Mouse (Mus musculus) lung, adult 2 months (tissue): ENCODE measurements around the gene Ptbp3. TPM values are rescaled to one million over a fixed set of nuclear protein-coding genes. Genes with fewer than 3 reads are reported as not detected.
"Not testable (repeated sequence)": the region's sequence is repeated elsewhere in the genome, so short reads cannot be mapped to it uniquely, and the experiment has no call there.

Source experiments
- DNase-seq: peaks from one replicate; pipeline ENCODE4 v3.0.0; 2022
- H3K4me1 ChIP-seq: fragments of 200-500 bp; 2 replicates; pipeline ENCODE4 v1.6.1; 2011; ENCODE audit warnings: low read length; ENCODE audit not compliant: control insufficient read depth, insufficient read depth
- H3K4me3 ChIP-seq: fragments of 200-500 bp; replicated peaks from 2 replicates; pipeline ENCODE3; 2011; ENCODE audit warnings: low read depth, mild to moderate bottlenecking, control low read depth, low read length; ENCODE audit errors: extremely low read depth
- CTCF ChIP-seq: fragments of 200-500 bp; IDR thresholded peaks from 2 replicates; pipeline ENCODE4 v1.5.1; 2011; ENCODE audit warnings: mild to moderate bottlenecking, low read length, control low read depth; ENCODE audit not compliant: insufficient read depth
- POLR2A ChIP-seq: fragments of 200-500 bp; IDR thresholded peaks from 2 replicates; pipeline ENCODE4 v1.6.1; 2011; ENCODE audit warnings: low read depth, mild to moderate bottlenecking, control low read depth, low read length, borderline replicate concordance; ENCODE audit errors: extremely low read depth
- WGBS: fragments of 180-500 bp; shearing (Covaris S2); methylation state at CpG from one replicate; pipeline ENCODE4 v1.1.7; 2018; 5-methylcytosine and 5-hydroxymethylcytosine counted together
- polyA plus RNA-seq: library from polyadenylated mRNA; depleted of rRNA; stranded (reverse); fragments of >200 nt; gene quantifications from 2 replicates; pipeline ENCODE4 v1.2.3, GENCODE M21; 2012

The Ptbp3 gene
- polyA plus RNA-seq, 1 experiment, result 40.5 TPM

DNA sequence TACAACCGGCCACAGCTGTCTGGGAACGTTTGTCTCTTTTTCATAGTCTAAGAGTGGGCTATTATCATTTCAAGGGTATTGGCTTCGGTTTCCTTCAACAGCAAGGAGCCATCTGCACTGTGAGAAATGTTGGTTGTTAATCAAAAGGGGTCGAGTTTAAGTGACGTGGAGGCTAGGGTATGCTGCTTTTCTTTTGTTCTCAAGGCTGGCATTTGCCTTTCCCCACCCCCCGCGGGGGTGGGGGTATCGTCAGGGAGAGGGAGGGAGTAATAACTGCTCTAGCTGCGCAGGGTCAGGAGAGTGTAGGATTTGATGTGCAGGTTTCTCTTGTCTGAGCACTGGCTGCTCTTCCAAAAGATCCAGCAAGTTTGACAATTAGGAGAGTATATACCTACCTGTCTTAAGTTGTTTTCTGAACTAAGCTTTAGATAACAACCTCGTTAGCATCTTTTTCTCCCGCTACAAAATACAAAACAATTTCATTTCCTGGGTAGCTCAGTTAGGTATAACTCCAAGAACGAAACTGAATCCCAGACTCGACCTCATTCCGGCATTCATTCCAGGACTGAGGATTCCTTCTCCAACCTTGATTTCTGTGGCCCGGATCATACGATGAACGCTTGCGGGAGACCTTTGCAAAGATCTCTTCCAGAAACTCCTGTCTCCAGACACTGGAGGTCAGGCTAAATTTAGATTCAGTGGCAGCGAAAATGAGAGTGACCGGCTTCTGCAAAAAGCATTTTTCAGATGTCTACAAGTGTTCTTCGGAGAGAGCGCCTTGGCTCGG lies 31.5 kb upstream of the Ptbp3 start:
- Histone ChIP-seq H3K4me1 (peaks cover 3% of the 10 kb centered on the region; the same call in 1 of the 2 replicates), H3K4me3 (peak overlapping the region; percentile 87)
- under 1% methylated on average over 23 of the region's 23 CpGs for WGBS
- DNase-seq, result peak; percentile 18
- no peak for TF ChIP-seq POLR2A
- no peak for TF ChIP-seq CTCF

- H3K4me1 ChIP-seq, result peaks cover 2% of the 10 kb centered on the region; the same call in 1 of the 2 replicates
- TF ChIP-seq CTCF, result no peak
- no peak for TF ChIP-seq POLR2A
- no peak for DNase-seq
- H3K4me3 ChIP-seq, result no peak overlapping the region
- 71% methylated on average over 11 of the region's 11 CpGs for WGBS
Observed at GRCm38 (mm10) chr4:59575184-59575958, 26.2 kb upstream of the Ptbp3 start.

GRCm38 (mm10) chr4:59572521-59573118 lies 23.5 kb upstream of the Ptbp3 start:
- Histone ChIP-seq H3K4me3 (no peak overlapping the region), H3K4me1 (no peaks in the 10 kb centered on the region)
- WGBS, result 72% methylated on average over 11 of the region's 11 CpGs
- TF ChIP-seq POLR2A (no peak), CTCF (no peak)
- DNase-seq, result no peak

DNA sequence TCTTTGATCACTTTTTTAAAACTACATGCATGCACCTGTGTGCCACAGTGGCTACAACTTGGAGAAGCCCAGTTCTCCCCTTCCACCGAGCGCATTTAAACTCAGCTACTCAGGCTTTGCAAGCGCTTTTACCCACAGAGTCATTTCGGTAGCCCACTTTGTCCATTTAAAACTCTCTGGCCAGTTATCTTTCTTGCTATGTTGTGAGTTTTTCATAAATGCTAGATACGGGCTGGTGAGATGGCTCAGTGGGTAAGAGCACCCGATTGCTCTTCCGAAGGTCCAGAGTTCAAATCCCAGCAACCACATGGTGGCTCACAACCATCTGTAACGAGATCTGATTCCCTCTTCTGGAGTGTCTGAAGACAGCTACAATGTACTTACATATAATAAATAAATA lies 21.4 kb upstream of the Ptbp3 start:
- not testable (repeated sequence) for H3K4me1 ChIP-seq, DNase-seq, H3K4me3 ChIP-seq
- 95% methylated on average over 8 of the region's 8 CpGs for WGBS

- DNase-seq, result peak; percentile 43
- Histone ChIP-seq H3K4me1 (no peaks in the 10 kb centered on the region), H3K4me3 (no peak overlapping the region)
- WGBS, result 2% methylated on average over 7 of the region's 7 CpGs
- peak; percentile 35 for TF ChIP-seq CTCF
- no peak for TF ChIP-seq POLR2A
Observed at GRCm38 (mm10) chr4:59569538-59569937, 20.4 kb upstream of the Ptbp3 start.

- WGBS, result 75% methylated on average over 6 of the region's 6 CpGs
- no peak for DNase-seq
- Histone ChIP-seq H3K4me3 (no peak overlapping the region), H3K4me1 (no peaks in the 10 kb centered on the region)
- no peak for TF ChIP-seq CTCF
- TF ChIP-seq POLR2A, result no peak
Observed at GRCm38 (mm10) chr4:59567576-59568260, 18.6 kb upstream of the Ptbp3 start.

- TF ChIP-seq POLR2A, result no peak
- no peaks in the 10 kb centered on the region for H3K4me1 ChIP-seq
- DNase-seq, result no peak
- WGBS, result 52% methylated on average over 8 of the region's 8 CpGs
- H3K4me3 ChIP-seq, result no peak overlapping the region
Observed at GRCm38 (mm10) chr4:59565571-59566188, 16.5 kb upstream of the Ptbp3 start.

- WGBS, result 71% methylated on average over 3 of the region's 3 CpGs
- Histone ChIP-seq H3K4me3 (no peak overlapping the region), H3K4me1 (no peaks in the 10 kb centered on the region)
- no peak for DNase-seq
- TF ChIP-seq CTCF, result no peak
- TF ChIP-seq POLR2A, result no peak
Observed at GRCm38 (mm10) chr4:59564128-59564527, 15.0 kb upstream of the Ptbp3 start.

- DNase-seq, result no peak
- TF ChIP-seq CTCF, result no peak
- TF ChIP-seq POLR2A, result no peak
- whole genome bisulfite sequencing, result 91% methylated on average over 6 of the region's 6 CpGs
Observed at GRCm38 (mm10) chr4:59560141-59560540, 11.0 kb upstream of the Ptbp3 start.

More at GRCm38 (mm10) chr4:59560141-59560540, 11.0 kb upstream of the Ptbp3 start:
- H3K4me1 ChIP-seq, result no peaks in the 10 kb centered on the region
- no peak overlapping the region for H3K4me3 ChIP-seq
